Mouse (Mus musculus): ENCODE data around the gene Ccdc142.

DNA sequence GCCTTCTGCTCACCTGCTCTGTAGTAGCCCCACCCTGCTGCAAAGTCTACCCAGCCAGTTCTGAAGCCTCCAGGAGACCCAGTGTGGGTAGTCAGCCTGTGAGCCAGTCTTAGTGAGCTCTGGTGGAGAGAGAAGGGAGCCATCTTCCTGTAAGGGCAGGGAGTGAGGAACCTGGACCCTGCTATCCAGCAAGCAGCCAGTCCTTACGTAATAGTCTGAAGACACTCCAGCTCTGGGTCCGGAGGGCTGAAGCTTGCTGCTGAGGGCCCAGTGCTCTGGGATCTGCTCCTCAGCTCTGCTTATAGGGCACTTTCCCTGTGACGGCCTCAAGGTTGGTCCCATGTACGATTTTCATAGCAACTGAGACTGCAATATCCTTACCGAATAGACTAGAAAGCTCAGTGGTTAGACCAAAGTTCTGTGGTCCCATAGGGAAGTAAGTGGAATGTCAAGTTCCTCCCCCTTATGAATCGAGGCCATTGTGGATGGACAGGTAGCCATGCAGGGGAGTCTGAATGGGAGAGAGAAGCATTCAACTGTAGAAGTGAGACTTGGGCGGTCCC is 33.6 kb downstream of the Ccdc142 start, which contains the start of gene Rtkn:
- no peak for TF ChIP-seq CTCF (conservative IDR thresholded peaks at IDR 0.05; ENCODE audit: low read length)
- no peak for TF ChIP-seq POU5F1 (IDR thresholded peaks at IDR 0.05; ENCODE audit: borderline replicate concordance, low read length)
- TF ChIP-seq NANOG (IDR thresholded peaks at IDR 0.05; ENCODE audit: borderline replicate concordance, low read length) = no peak

Measured in E14TG2a.4 (cell line).